In the genomic region with DNA sequence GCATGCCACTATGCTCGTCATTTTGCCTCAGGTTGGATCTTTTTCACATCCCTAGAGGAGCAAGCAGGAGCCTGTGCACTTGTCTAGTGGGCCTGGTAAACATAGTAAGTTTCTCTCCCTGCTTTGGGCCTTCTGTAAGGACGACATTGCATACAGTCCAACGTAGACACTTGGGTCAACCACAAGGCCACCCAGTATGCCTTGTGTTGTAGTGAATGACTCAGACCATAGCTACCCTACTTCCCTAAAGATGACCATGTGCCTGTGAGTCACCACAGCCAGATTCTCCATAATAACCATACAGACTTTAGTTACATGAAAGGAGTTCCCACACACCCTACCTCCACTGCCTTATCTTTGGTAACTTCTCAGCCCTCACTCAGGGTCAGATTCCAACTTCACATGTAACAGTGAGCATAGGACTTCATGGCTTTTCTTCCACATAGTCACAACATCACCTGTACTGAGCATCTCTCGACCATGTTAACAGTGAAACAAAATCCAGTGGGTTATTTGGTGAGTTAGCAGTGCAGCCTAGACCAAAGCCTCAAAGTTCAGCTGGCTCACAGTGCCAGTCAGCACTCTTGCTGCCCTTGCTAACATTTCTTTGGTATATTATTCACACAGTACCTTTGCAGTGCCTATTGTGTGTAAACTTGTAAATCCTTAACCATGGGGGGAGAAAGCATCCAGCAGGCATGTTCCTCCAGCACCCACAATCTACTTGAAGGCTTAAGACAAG, we compare ENCODE assay signal across 13 mouse cellular contexts. TPM values are rescaled to one million over a fixed set of nuclear protein-coding genes. Genes with fewer than 3 reads are reported as not detected.
DNase-seq lines count a peak whose midpoint lies in the region; ATAC-seq lines count a peak whose summit lies in the region.
"Had no signal": no experiment of that assay in that cellular context is flagged by ENCODE, and none has a peak within 500 bp of the region (broad histone marks: within the 10 kb centered on the region; RNA-seq: fewer than 3 reads in every experiment).

No protein-coding gene starts in this region.

- H3K4me2 ChIP-seq in midbrain, embryonic 11.5 days = no peak overlapping the region
- no peak overlapping the region for H3K4me2 ChIP-seq in midbrain, embryonic 16.5 days (ENCODE audit: low read length)
- H3K4me2 ChIP-seq: forebrain, embryonic 15.5 days; hindbrain, embryonic 13.5 days had no signal

- H3K27ac ChIP-seq in midbrain, embryonic 11.5 days (ENCODE audit: low read depth, low read length) = no peak overlapping the region
- H3K27ac ChIP-seq in midbrain, embryonic 16.5 days (ENCODE audit: low read length) = no peak overlapping the region
- no peak overlapping the region for H3K27ac ChIP-seq in heart, embryonic 10.5 days
- H3K27ac ChIP-seq: forebrain, embryonic 15.5 days; hindbrain, embryonic 13.5 days had no signal

- no peaks in the 10 kb centered on the region for H3K36me3 ChIP-seq in midbrain, embryonic 11.5 days (ENCODE audit: control insufficient read depth, insufficient read depth, low read length)
- H3K36me3 ChIP-seq in midbrain, embryonic 16.5 days (ENCODE audit: control insufficient read depth, insufficient read depth, low read length) = no peaks in the 10 kb centered on the region
- 0 out of 2 replicates have a peak, but pooled peaks cover 5% of the 10 kb centered on the region for H3K36me3 ChIP-seq in heart, embryonic 10.5 days

- H3K4me1 ChIP-seq in midbrain, embryonic 11.5 days (ENCODE audit: control insufficient read depth, insufficient read depth, low read length) = no peaks in the 10 kb centered on the region
- no peaks in the 10 kb centered on the region for H3K4me1 ChIP-seq in midbrain, embryonic 16.5 days (ENCODE audit: control insufficient read depth, insufficient read depth, low read length)
- H3K4me1 ChIP-seq in heart, embryonic 10.5 days = peaks cover 9% of the 10 kb centered on the region

- H3K9ac ChIP-seq in midbrain, embryonic 11.5 days (ENCODE audit: low read length) = no peak overlapping the region
- H3K9ac ChIP-seq in midbrain, embryonic 16.5 days (ENCODE audit: low read depth, low read length) = no peak overlapping the region
- H3K9ac ChIP-seq: forebrain, embryonic 15.5 days; hindbrain, embryonic 13.5 days; liver, embryonic 14.5 days had no signal

- no peak for ATAC-seq in midbrain, embryonic 11.5 days (ENCODE audit: low FRiP score)
- no peak for ATAC-seq in midbrain, embryonic 16.5 days
- ATAC-seq: forebrain, embryonic 15.5 days had no signal

- H3K4me3 ChIP-seq in midbrain, embryonic 11.5 days (ENCODE audit: low read depth, low read length) = no peak overlapping the region
- H3K4me3 ChIP-seq in midbrain, embryonic 16.5 days (ENCODE audit: low read depth, low read length) = no peak overlapping the region
- no peak overlapping the region for H3K4me3 ChIP-seq in heart, embryonic 10.5 days
- H3K4me3 ChIP-seq: forebrain, embryonic 15.5 days; hindbrain, embryonic 13.5 days had no signal

- WGBS in midbrain, embryonic 11.5 days = 83% methylated on average over 4 of the region's 4 CpGs
- 89% methylated on average over 4 of the region's 4 CpGs for WGBS in midbrain, embryonic 16.5 days
- 78% methylated on average over 4 of the region's 4 CpGs for WGBS in heart, embryonic 10.5 days

- no peaks in the 10 kb centered on the region for H3K27me3 ChIP-seq in midbrain, embryonic 11.5 days (ENCODE audit: control insufficient read depth, insufficient read depth, low read length)
- no peaks in the 10 kb centered on the region for H3K27me3 ChIP-seq in midbrain, embryonic 16.5 days (ENCODE audit: control insufficient read depth, insufficient read depth, low read depth, low read length)
- H3K27me3 ChIP-seq in heart, embryonic 10.5 days (ENCODE audit: insufficient read depth, poor library complexity, severe bottlenecking) = no peaks in the 10 kb centered on the region
- H3K27me3 ChIP-seq: forebrain, embryonic 15.5 days; hindbrain, embryonic 13.5 days had no signal

- DNase-seq in heart, adult 11 months = peak; percentile 79
- DNase-seq in heart, postnatal 25 days (ENCODE audit: low spot score) = no peak
- DNase-seq in midbrain, embryonic 11.5 days (ENCODE audit: low spot score, missing footprints) = peak; percentile 44
- DNase-seq in kidney, postnatal 36 days = peak; percentile 39 to 64
- no peak for DNase-seq in spleen, postnatal 4 days (ENCODE audit: low spot score in 2 of 2)
- DNase-seq in adrenal gland, postnatal 10 days = no peak
- no peak for DNase-seq in heart, embryonic 10.5 days (ENCODE audit: low spot score)
- DNase-seq: adrenal gland, adult 8-10 months; gastrocnemius, postnatal 10 days had no signal

- intact Hi-C loops in heart, postnatal 25 days (cut with DNase I) = no loop called here

- H3K9me3 ChIP-seq in midbrain, embryonic 11.5 days (ENCODE audit: control insufficient read depth, low read length) = no peaks in the 10 kb centered on the region
- H3K9me3 ChIP-seq in midbrain, embryonic 16.5 days (replicated peaks; ENCODE audit: control insufficient read depth, low read length, poor library complexity, severe bottlenecking) = no peaks in the 10 kb centered on the region
- H3K9me3 ChIP-seq in heart, embryonic 10.5 days = no peaks in the 10 kb centered on the region
- H3K9me3 ChIP-seq: forebrain, embryonic 15.5 days; hindbrain, embryonic 13.5 days had no signal

RNA-seq across cellular contexts. Expression of gene Plxna2, which starts 53.9 kb away (rescaled TPM):
- total RNA-seq in heart, postnatal 25 days (2021) = 10 to 100 TPM; 25.8 to 26.7 TPM
- 10.6 and 10.7 TPM in 2 replicates for polyA plus RNA-seq in midbrain, embryonic 11.5 days (2014; fragmentation: Nextera tagmentation; extraction: Ambion mirVana)
- 18.1 and 22.0 TPM in 2 replicates for polyA plus RNA-seq in midbrain, embryonic 16.5 days (2015; fragmentation: Nextera tagmentation; extraction: Ambion mirVana)
- 10 to 100 TPM; 14.2 to 16.8 TPM for total RNA-seq in adrenal gland, postnatal 10 days (2021)
- polyA plus RNA-seq in heart, embryonic 10.5 days (2016; fragmentation: Nextera tagmentation; extraction: Ambion mirVana) = 5.8 and 8.2 TPM in 2 replicates

Comparison
In these comparisons a context has a peak if more than half of its experiments do, and no peak if none do; other contexts are left out.
1. DNase-seq: peak in heart, adult 11 months (single experiment), midbrain, embryonic 11.5 days (single experiment) and kidney, postnatal 36 days (2 of 2); none in heart, postnatal 25 days (single experiment), spleen, postnatal 4 days (0 of 2), adrenal gland, postnatal 10 days (single experiment) and heart, embryonic 10.5 days (single experiment).